ENCODE assay signal across 12 mouse cellular contexts in genomic region chr11:48696352-48696751, GRCm38 (mm10).
DNase-seq lines count a peak whose midpoint lies in the region; TF ChIP-seq lines count a peak whose summit lies in the region.
"Had no signal": no experiment of that assay in that cellular context is flagged by ENCODE, and none has a peak within 500 bp of the region (broad histone marks: within the 10 kb centered on the region; RNA-seq: fewer than 3 reads in every experiment).

No protein-coding gene starts in this region.

- H3K27ac ChIP-seq in left cerebral cortex, adult 2 months, result no peak overlapping the region
- H3K27ac ChIP-seq: hindbrain, embryonic 12.5 days; neural tube, embryonic 12.5 days had no signal

- no peak for TF ChIP-seq CTCF in left cerebral cortex, adult 2 months (IDR thresholded peaks at IDR 0.05)

- intact Hi-C loops in left cerebral cortex, adult 2 months (cut with DNase I), result no loop called here

- H3K4me3 ChIP-seq in left cerebral cortex, adult 2 months, result no peak overlapping the region
- H3K4me3 ChIP-seq: hindbrain, embryonic 12.5 days; neural tube, embryonic 12.5 days had no signal

- peak; percentile 11 to 40 for DNase-seq in adrenal gland, postnatal 36 days
- DNase-seq in adrenal gland, adult 18-20 months (ENCODE audit: low spot score in 2 of 2), result no peak
- peak; percentile 18 for DNase-seq in lung, postnatal 10 days
- no peak for DNase-seq in lung, adult 18-20 months
- DNase-seq in embryo, embryonic 10.5 days (ENCODE audit: low spot score), result peak; percentile 68
- DNase-seq in mesoderm, embryonic 11.5 days (ENCODE audit: low read depth, low spot score), result peak; percentile 69
- DNase-seq in thymus, postnatal 25 days, result no peak
- DNase-seq in left cerebral cortex, adult 2 months (ENCODE audit: extremely low spot score in 1 of 2, low spot score in 2 of 2), result no peak
- DNase-seq: gastrocnemius, postnatal 36 days; thymus, adult 2 months had no signal

Comparison
In these comparisons a context has a peak if more than half of its experiments do, and no peak if none do; other contexts are left out.
1. DNase-seq: peak in adrenal gland, postnatal 36 days (2 of 2), lung, postnatal 10 days (single experiment), embryo, embryonic 10.5 days (single experiment) and mesoderm, embryonic 11.5 days (single experiment); none in adrenal gland, adult 18-20 months (0 of 2), lung, adult 18-20 months (0 of 2), thymus, postnatal 25 days (single experiment) and left cerebral cortex, adult 2 months (0 of 2).